Mouse (Mus musculus) neural tube, embryonic 14.5 days (tissue): Measurements from ENCODE around the gene Stx7. TPM values are rescaled to one million over a fixed set of nuclear protein-coding genes. Genes with fewer than 3 reads are reported as not detected.

Experiments used
- ATAC-seq: fragments of 200-750 bp; cut with Nextera tagmentation; 2 replicates; pipeline ENCODE4 v1.8.0; 2017; ENCODE audit warnings: low read depth, mild to moderate bottlenecking, moderate TSS enrichment, moderate library complexity
- H3K27ac ChIP-seq: fragments of 300-500 bp; sonication (generic); 2 replicates; pipeline ENCODE4 v1.5.1; 2014; ENCODE audit warnings: low read depth, mild to moderate bottlenecking, control low read depth, low read length, moderate library complexity, mixed read lengths
- H3K27me3 ChIP-seq: fragments of 300-500 bp; sonication (generic); 2 replicates; pipeline ENCODE4 v1.6.1; 2014; ENCODE audit warnings: low read length; ENCODE audit not compliant: control insufficient read depth, insufficient read depth
- H3K36me3 ChIP-seq: fragments of 300-500 bp; sonication (generic); 2 replicates; pipeline ENCODE4 v1.6.1; 2014; ENCODE audit warnings: low read length, mixed read lengths; ENCODE audit not compliant: control insufficient read depth, insufficient read depth
- H3K4me1 ChIP-seq: fragments of 300-500 bp; sonication (generic); 2 replicates; pipeline ENCODE4 v1.6.1; 2014; ENCODE audit warnings: low read length; ENCODE audit not compliant: control insufficient read depth, insufficient read depth
- H3K4me2 ChIP-seq: fragments of 300-500 bp; sonication (generic); 2 replicates; pipeline ENCODE4 v1.6.1; 2014; ENCODE audit warnings: mild to moderate bottlenecking, low read depth, low read length, control low read depth
- H3K4me3 ChIP-seq: fragments of 300-500 bp; sonication (generic); 2 replicates; pipeline ENCODE4 v1.5.1; 2014; ENCODE audit warnings: low read depth, low read length, control low read depth, mixed read lengths
- H3K9ac ChIP-seq: fragments of 300-500 bp; sonication (generic); replicated peaks from 2 replicates; pipeline ENCODE4 v1.6.1; 2014; ENCODE audit warnings: low read depth, mild to moderate bottlenecking, control low read depth, low read length, mixed read lengths
- H3K9me3 ChIP-seq: fragments of 300-500 bp; sonication (generic); 2 replicates; pipeline ENCODE4 v1.6.1; 2016; ENCODE audit warnings: low read length; ENCODE audit not compliant: control insufficient read depth
- WGBS: fragments of 180-500 bp; shearing (Covaris S2); extraction: QIAGEN DNeasy Blood & Tissue Kit; methylation state at CpG from one replicate; pipeline ENCODE4 v1.1.7; 2014; 5-methylcytosine and 5-hydroxymethylcytosine counted together
- polyA plus RNA-seq: library from polyadenylated mRNA; unstranded; fragments of >200 nt; fragmentation: Nextera tagmentation; extraction: Ambion mirVana; gene quantifications from 2 replicates; pipeline ENCODE4 v1.2.1, GENCODE M21; 2014

Gene Stx7
- polyA plus RNA-seq, 1 experiment from 2014 or later = 368 TPM

GRCm38 (mm10) chr10:24133132-24133531, 16.0 kb upstream of the Stx7 start:
- H3K9me3 ChIP-seq = no peaks in the 10 kb centered on the region
- H3K4me2 ChIP-seq = no peak overlapping the region
- H3K27ac ChIP-seq = no peak overlapping the region
- no peak overlapping the region for H3K9ac ChIP-seq
- H3K36me3 ChIP-seq = no peaks in the 10 kb centered on the region
- no peaks in the 10 kb centered on the region for H3K4me1 ChIP-seq
- H3K27me3 ChIP-seq = no peaks in the 10 kb centered on the region
- ATAC-seq = no peak
- 63% methylated on average over 2 of the region's 2 CpGs for WGBS
- H3K4me3 ChIP-seq = no peak overlapping the region

- Histone ChIP-seq H3K36me3 (no peaks in the 10 kb centered on the region), H3K27ac (no peak overlapping the region), H3K9ac (no peak overlapping the region), H3K4me3 (no peak overlapping the region), H3K4me2 (no peak overlapping the region), H3K27me3 (no peaks in the 10 kb centered on the region), H3K9me3 (no peaks in the 10 kb centered on the region), H3K4me1 (no peaks in the 10 kb centered on the region)
- WGBS = 68% methylated on average over 7 of the region's 7 CpGs
- no peak for ATAC-seq
Observed at GRCm38 (mm10) chr10:24134071-24134645, 14.9 kb upstream of the Stx7 start.

GRCm38 (mm10) chr10:24138623-24139261, 10.4 kb upstream of the Stx7 start:
- ATAC-seq = no peak
- Histone ChIP-seq H3K4me3 (no peak overlapping the region), H3K27me3 (no peaks in the 10 kb centered on the region)

GRCm38 (mm10) chr10:24142735-24143134, 6.4 kb upstream of the Stx7 start:
- Histone ChIP-seq H3K4me3 (no peak overlapping the region), H3K36me3 (no peaks in the 10 kb centered on the region), H3K9ac (no peak overlapping the region), H3K27me3 (no peaks in the 10 kb centered on the region), H3K9me3 (no peaks in the 10 kb centered on the region), H3K4me1 (no peaks in the 10 kb centered on the region), H3K4me2 (no peak overlapping the region), H3K27ac (no peak overlapping the region)
- ATAC-seq = no peak
- 89% methylated on average over 3 of the region's 3 CpGs for WGBS

More at GRCm38 (mm10) chr10:24138623-24139261, 10.4 kb upstream of the Stx7 start:
- Histone ChIP-seq H3K27ac (no peak overlapping the region), H3K4me2 (no peak overlapping the region), H3K9me3 (no peaks in the 10 kb centered on the region), H3K36me3 (no peaks in the 10 kb centered on the region), H3K4me1 (no peaks in the 10 kb centered on the region), H3K9ac (no peak overlapping the region)
- 90% methylated on average over 2 of the region's 2 CpGs for WGBS

- Histone ChIP-seq H3K36me3 (peaks cover 1% of the 10 kb centered on the region; the same call in 1 of the 2 replicates), H3K4me1 (peaks cover 9% of the 10 kb centered on the region), H3K9me3 (no peaks in the 10 kb centered on the region), H3K4me3 (peak overlapping the region; percentile 69), H3K27me3 (no peaks in the 10 kb centered on the region), H3K27ac (no peak overlapping the region), H3K4me2 (peak overlapping the region; percentile 62), H3K9ac (peak overlapping the region; percentile 28; the same call in 1 of the 2 replicates)
- no peak for ATAC-seq
- WGBS = 36% methylated on average over 7 of the region's 7 CpGs
Observed at GRCm38 (mm10) chr10:24150086-24150485, 984 bp downstream of the Stx7 start.

- ATAC-seq = 0 out of 2 replicates have a peak, but pooled peaks have one; percentile 57
- Histone ChIP-seq H3K4me3 (no peak overlapping the region), H3K9me3 (no peaks in the 10 kb centered on the region), H3K36me3 (peaks cover 20% of the 10 kb centered on the region; the same call in 1 of the 2 replicates), H3K9ac (no peak overlapping the region), H3K4me1 (no peaks in the 10 kb centered on the region), H3K27me3 (no peaks in the 10 kb centered on the region), H3K27ac (no peak overlapping the region), H3K4me2 (no peak overlapping the region)
- 96% methylated on average over 12 of the region's 12 CpGs for WGBS
Observed at GRCm38 (mm10) chr10:24158470-24159254, 9.6 kb downstream of the Stx7 start.

- no peak overlapping the region for H3K4me3 ChIP-seq
- 62% methylated on average over 5 of the region's 5 CpGs for WGBS
- no peaks in the 10 kb centered on the region for H3K27me3 ChIP-seq
- H3K27ac ChIP-seq = no peak overlapping the region
- H3K9ac ChIP-seq = no peak overlapping the region
- no peaks in the 10 kb centered on the region; the same call in 1 of the 2 replicates for H3K4me1 ChIP-seq
- no peak for ATAC-seq
- H3K36me3 ChIP-seq = peaks cover 20% of the 10 kb centered on the region; the same call in 1 of the 2 replicates
- H3K9me3 ChIP-seq = no peaks in the 10 kb centered on the region
- no peak overlapping the region for H3K4me2 ChIP-seq
Observed at GRCm38 (mm10) chr10:24159575-24159974, 10.5 kb downstream of the Stx7 start.

GRCm38 (mm10) chr10:24160349-24160748, 11.2 kb downstream of the Stx7 start:
- Histone ChIP-seq H3K36me3 (peaks cover 15% of the 10 kb centered on the region; the same call in 1 of the 2 replicates), H3K4me3 (no peak overlapping the region), H3K4me1 (peaks cover 3% of the 10 kb centered on the region; the same call in 1 of the 2 replicates), H3K27ac (no peak overlapping the region), H3K4me2 (no peak overlapping the region), H3K27me3 (no peaks in the 10 kb centered on the region), H3K9me3 (no peaks in the 10 kb centered on the region), H3K9ac (no peak overlapping the region)
- ATAC-seq = no peak
- WGBS = 92% methylated on average over 7 of the region's 7 CpGs
